Mouse (Mus musculus) megakaryocyte, embryonic 14.5 days (primary cell): ENCODE data around the gene Wdr5b.

Source experiments
- FLI1 ChIP-seq: IDR thresholded peaks from 2 replicates; pipeline ENCODE4 v1.6.1; 2012; ENCODE audit warnings: low read length, inconsistent platforms, mixed read lengths
- GATA1 ChIP-seq: IDR thresholded peaks from 3 replicates; pipeline ENCODE4 v1.6.1; 2012; ENCODE audit warnings: mixed read lengths, low read length, inconsistent platforms, borderline replicate concordance

DNA sequence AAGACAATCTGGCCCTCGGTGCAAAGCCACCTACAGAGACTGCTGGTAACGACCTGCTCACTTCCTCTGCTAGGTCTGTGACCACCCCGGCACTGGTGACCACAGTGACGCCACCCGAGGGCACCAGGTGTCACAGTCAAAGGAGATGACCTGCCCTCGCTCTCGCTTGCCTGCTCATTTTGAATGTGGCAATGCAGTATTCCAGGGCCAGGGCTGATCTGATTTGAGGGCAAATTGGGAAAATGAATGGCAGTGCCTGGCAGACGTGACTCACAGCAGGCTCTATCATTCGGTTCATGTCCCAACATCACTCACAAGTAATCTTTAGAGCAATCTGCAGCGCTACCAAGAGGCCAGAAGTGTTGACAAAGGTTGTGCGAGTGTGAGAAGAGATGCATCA lies 15.4 kb downstream of the Wdr5b start:
- TF ChIP-seq GATA1 (no peak), FLI1 (no peak)
